Comparison of ENCODE assay signal across 12 mouse cellular contexts in the genomic region with DNA sequence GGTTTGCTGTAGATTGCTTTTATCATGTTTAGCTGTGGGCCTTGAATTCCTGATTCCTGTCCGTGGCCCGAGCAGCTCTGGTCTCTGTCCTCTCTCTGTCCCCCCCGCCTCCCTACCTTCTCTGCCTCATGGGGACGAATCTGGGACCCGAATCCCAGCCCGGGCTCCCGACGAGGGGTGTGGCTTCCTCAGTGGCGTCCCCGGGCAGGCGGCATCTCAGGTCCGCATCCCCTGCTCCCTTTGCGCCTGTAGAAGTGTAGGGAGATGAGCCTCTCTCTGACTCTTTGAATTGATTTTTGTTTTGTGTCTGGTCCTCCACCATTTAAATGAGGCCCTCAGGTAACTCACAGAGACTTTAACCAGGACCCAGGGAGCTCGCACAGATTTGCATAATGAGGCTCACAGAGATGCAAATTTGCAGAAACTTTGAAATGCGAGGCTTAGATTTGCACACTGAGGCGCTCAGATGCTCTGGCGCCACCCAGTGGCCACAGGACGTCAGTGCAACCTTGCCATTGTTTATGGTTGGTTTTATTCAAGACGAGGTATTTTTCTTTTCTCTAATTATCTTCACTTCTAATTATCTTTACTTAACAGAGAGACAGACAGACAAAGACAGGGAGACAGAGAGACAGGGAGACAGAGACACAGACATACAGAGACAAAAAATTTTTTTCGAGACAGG. TPM values are rescaled to one million over a fixed set of nuclear protein-coding genes. Genes with fewer than 3 reads are reported as not detected.
DNase-seq lines count a peak whose midpoint lies in the region; ATAC-seq and TF ChIP-seq lines count a peak whose summit lies in the region.
"Not testable (repeated sequence)": the region's sequence is repeated elsewhere in the genome, so short reads cannot be mapped to it uniquely, and the experiment has no call there.
"Had no signal": no experiment of that assay in that cellular context is flagged by ENCODE, and none has a peak within 500 bp of the region (broad histone marks: within the 10 kb centered on the region; RNA-seq: fewer than 3 reads in every experiment).

No protein-coding gene starts in this region.

- TF ChIP-seq CTCF in midbrain, postnatal 0 days (IDR thresholded peaks at IDR 0.05): not testable (repeated sequence)

- peak; percentile 17 for DNase-seq in adrenal gland, adult 8-10 months
- DNase-seq in heart, embryonic 10.5 days (ENCODE audit: low spot score): peak; percentile 79
- DNase-seq in liver, embryonic 13.5 days; midbrain, postnatal 0 days (ENCODE audit: low spot score): not testable (repeated sequence)
- peak; percentile 33 for DNase-seq in splenic B cell, adult 2 months (ENCODE audit: low read depth, low spot score)
- DNase-seq in yolk sac, embryonic 10.5 days (ENCODE audit: low spot score): peak; percentile 16

- not testable (repeated sequence) for H3K4me3 ChIP-seq in heart, embryonic 10.5 days; kidney, embryonic 14.5 days (ENCODE audit: low read length); liver, embryonic 13.5 days (replicated peaks); midbrain, postnatal 0 days (ENCODE audit: low read depth, low read length)

- 64% methylated on average over 20 of the region's 20 CpGs for WGBS in heart, embryonic 10.5 days
- WGBS in kidney, embryonic 14.5 days: 75% methylated on average over 18 of the region's 20 CpGs
- 58% methylated on average over 18 of the region's 20 CpGs for WGBS in liver, embryonic 13.5 days (ENCODE audit: insufficient replicate concordance)
- WGBS in midbrain, postnatal 0 days: 85% methylated on average over 11 of the region's 20 CpGs

- ATAC-seq in erythroblast, adult 5-6 weeks (replicated peaks; ENCODE audit: low FRiP score, poor library complexity, severe bottlenecking): 0 out of 2 replicates have a peak, but pooled peaks have one; percentile 61
- peak; percentile 84; the same call in 1 of the 2 replicates for ATAC-seq in kidney, embryonic 14.5 days (ENCODE audit: low FRiP score, low TSS enrichment)
- peak; percentile 78 for ATAC-seq in liver, embryonic 13.5 days (ENCODE audit: low read depth)
- peak; percentile 63; the same call in 1 of the 2 replicates for ATAC-seq in midbrain, postnatal 0 days (ENCODE audit: low FRiP score)

- H3K36me3 ChIP-seq in heart, embryonic 10.5 days; kidney, embryonic 14.5 days (ENCODE audit: control insufficient read depth, insufficient read depth, low read length); liver, embryonic 13.5 days; midbrain, postnatal 0 days (ENCODE audit: insufficient read depth, low read length); splenic B cell, adult 2 months (ENCODE audit: control insufficient read depth, insufficient read depth, low read length, poor library complexity, severe bottlenecking): not testable (repeated sequence)

- H3K27ac ChIP-seq in heart, embryonic 10.5 days; kidney, embryonic 14.5 days (ENCODE audit: low read depth, low read length); liver, embryonic 13.5 days; midbrain, postnatal 0 days (ENCODE audit: low read depth, low read length): not testable (repeated sequence)

- H3K27me3 ChIP-seq in heart, embryonic 10.5 days (ENCODE audit: insufficient read depth, poor library complexity, severe bottlenecking); kidney, embryonic 14.5 days (ENCODE audit: control insufficient read depth, insufficient read depth, low read length); liver, embryonic 13.5 days; midbrain, postnatal 0 days (ENCODE audit: insufficient read depth, low read length); splenic B cell, adult 2 months (ENCODE audit: control insufficient read depth, insufficient read depth, low read length, poor library complexity, severe bottlenecking): not testable (repeated sequence)

- H3K4me1 ChIP-seq in heart, embryonic 10.5 days; kidney, embryonic 14.5 days (ENCODE audit: control insufficient read depth, insufficient read depth, low read length); liver, embryonic 13.5 days (replicated peaks); midbrain, postnatal 0 days (ENCODE audit: insufficient read depth, low read length): not testable (repeated sequence)

- not testable (repeated sequence) for H3K9me3 ChIP-seq in heart, embryonic 10.5 days; kidney, embryonic 14.5 days (ENCODE audit: control insufficient read depth, low read length); liver, embryonic 13.5 days (replicated peaks); midbrain, postnatal 0 days (ENCODE audit: low read length)

- H3K9ac ChIP-seq in kidney, embryonic 14.5 days (ENCODE audit: low read depth, low read length); liver, embryonic 13.5 days; midbrain, postnatal 0 days (replicated peaks; ENCODE audit: low read length, poor library complexity, severe bottlenecking): not testable (repeated sequence)

- not testable (repeated sequence) for H3K4me2 ChIP-seq in kidney, embryonic 14.5 days (replicated peaks; ENCODE audit: low read depth, low read length); liver, embryonic 13.5 days; midbrain, postnatal 0 days (ENCODE audit: low read depth, low read length, poor library complexity, severe bottlenecking)

RNA-seq across cellular contexts. Expression of a gene that starts 23.6 kb away (rescaled TPM):
- total RNA-seq in adrenal gland, adult 8-10 months (2022): not detected
- total RNA-seq in erythroblast, adult 5-6 weeks (2015; ENCODE audit: low replicate concordance): not detected in 2 replicates
- not detected in 2 replicates for total RNA-seq in erythroblast, adult 5-6 weeks (2017; ENCODE audit: low replicate concordance)
- polyA plus RNA-seq in heart, embryonic 10.5 days (2016; fragmentation: Nextera tagmentation; extraction: Ambion mirVana): not detected in 2 replicates
- polyA plus RNA-seq in kidney, embryonic 14.5 days (2014; fragmentation: Nextera tagmentation; extraction: Ambion mirVana): not detected in 2 replicates
- polyA plus RNA-seq in liver, embryonic 13.5 days (2015; fragmentation: Nextera tagmentation; extraction: Ambion mirVana): not detected in 2 replicates
- total RNA-seq in midbrain, postnatal 0 days (2014; rRNA removed): not detected in 2 replicates
- polyA plus RNA-seq in midbrain, postnatal 0 days (2015; fragmentation: Nextera tagmentation; extraction: Ambion mirVana): not detected in 2 replicates
- total RNA-seq: gastrocnemius, postnatal 25 days had no signal
- polyA plus RNA-seq: limb, embryonic 12.5 days; neural tube, embryonic 15.5 days; testis, adult 2 months had no signal

RNA-seq across cellular contexts. Expression of a gene that starts 53.5 kb away (rescaled TPM):
- total RNA-seq in adrenal gland, adult 8-10 months (2022): not detected
- total RNA-seq in erythroblast, adult 5-6 weeks (2015; ENCODE audit: low replicate concordance): not detected in 2 replicates
- total RNA-seq in erythroblast, adult 5-6 weeks (2017; ENCODE audit: low replicate concordance): not detected in 2 replicates
- polyA plus RNA-seq in heart, embryonic 10.5 days (2016; fragmentation: Nextera tagmentation; extraction: Ambion mirVana): not detected in 2 replicates
- polyA plus RNA-seq in kidney, embryonic 14.5 days (2014; fragmentation: Nextera tagmentation; extraction: Ambion mirVana): not detected in 2 replicates
- polyA plus RNA-seq in liver, embryonic 13.5 days (2015; fragmentation: Nextera tagmentation; extraction: Ambion mirVana): not detected in 2 replicates
- not detected in 2 replicates for total RNA-seq in midbrain, postnatal 0 days (2014; rRNA removed)
- polyA plus RNA-seq in midbrain, postnatal 0 days (2015; fragmentation: Nextera tagmentation; extraction: Ambion mirVana): not detected in 2 replicates
- total RNA-seq: gastrocnemius, postnatal 25 days had no signal
- polyA plus RNA-seq: limb, embryonic 12.5 days; neural tube, embryonic 15.5 days; testis, adult 2 months had no signal
